Mouse (Mus musculus): ENCODE results near the gene Ncoa5. TPM values are rescaled to one million over a fixed set of nuclear protein-coding genes. Genes with fewer than 3 reads are reported as not detected.

Ncoa5 gene
- polyA plus RNA-seq (2012; rRNA removed) (11.7 and 13.5 TPM in 2 replicates), polyA plus RNA-seq (2014; fragmentation: Nextera tagmentation; extraction: Ambion mirVana) (11.6 TPM in 2 replicates)

DNA sequence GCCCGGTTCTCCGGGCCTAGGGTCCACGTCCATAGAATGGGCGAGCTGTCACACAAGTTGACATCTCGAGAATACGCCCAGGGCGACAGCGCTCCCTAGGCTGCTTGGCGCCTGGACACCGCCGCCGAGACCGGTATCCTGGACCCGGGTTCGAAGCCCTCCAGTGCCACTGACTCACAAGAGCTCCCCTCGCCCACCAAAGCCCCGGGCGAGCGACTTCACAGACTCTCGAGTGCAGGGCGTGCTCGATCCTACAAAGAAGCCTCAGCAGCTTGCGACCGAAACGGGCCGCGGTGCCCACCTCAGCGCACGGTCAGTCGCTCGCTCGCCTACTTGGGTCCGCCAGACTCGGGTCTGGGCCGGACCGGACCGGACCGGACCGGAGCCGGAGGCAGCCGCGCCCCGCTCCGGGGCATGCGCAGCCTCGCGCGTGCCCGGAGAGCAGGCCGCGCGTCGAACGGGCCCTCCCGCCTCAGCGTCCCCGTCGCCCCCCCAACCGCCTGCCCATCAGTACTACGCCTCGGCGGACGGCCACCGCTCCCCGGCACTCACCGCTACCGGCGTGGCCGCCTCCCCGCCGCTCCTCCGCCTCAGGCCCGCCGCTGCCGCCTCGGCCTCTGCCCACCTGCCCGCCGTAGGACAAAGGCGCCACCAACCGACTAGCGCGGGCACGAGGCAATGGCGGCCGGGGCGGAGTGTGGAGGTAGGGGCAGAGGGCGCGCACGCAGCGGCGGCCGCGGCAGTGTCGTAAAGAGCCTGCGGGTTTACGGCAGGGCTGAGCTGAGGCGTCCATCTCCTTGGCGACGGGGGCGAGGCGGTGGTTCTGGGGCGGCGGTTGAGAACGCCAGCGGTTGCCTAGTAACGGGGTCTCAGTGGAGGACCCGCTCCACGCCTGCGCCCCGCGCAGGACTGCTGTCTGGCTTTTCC lies at the start of gene Ncoa5:
TSS of gene Ncoa5 (minus strand) at position 737 of the 927 bp plus-strand sequence.
- no peaks in the 10 kb centered on the region for H3K9me3 ChIP-seq (ENCODE audit: control insufficient read depth, low read length)
- no peaks in the 10 kb centered on the region for H3K27me3 ChIP-seq (ENCODE audit: control insufficient read depth, insufficient read depth, low read length)
- H3K4me1 ChIP-seq (replicated peaks; ENCODE audit: control insufficient read depth in 2 of 2, insufficient read depth in 2 of 2, low read length in 1 of 2) = peaks cover 6 to 8% of the 10 kb centered on the region in 2 experiments; a peak in 3 of 4 replicates
- peak within 1 kb of the TSS; percentile 84 to 97 for H3K4me3 ChIP-seq (ENCODE audit: insufficient read depth in 1 of 2, low read depth in 2 of 2, low read length in 2 of 2)
- H3K36me3 ChIP-seq (replicated peaks; ENCODE audit: control insufficient read depth, insufficient read depth, low read depth) = no peaks in the 10 kb centered on the region
- H3K27ac ChIP-seq = no peak within 1 kb of the TSS
- no peak for TF ChIP-seq EP300 (IDR thresholded peaks at IDR 0.05; ENCODE audit: low read depth)
- 0 out of 2 replicates have a peak, but pooled peaks have one; percentile 22 for TF ChIP-seq CTCF (IDR thresholded peaks at IDR 0.05; ENCODE audit: low read depth)
- H3K9ac ChIP-seq (replicated peaks) = peak within 1 kb of the TSS; percentile 95
- DNase-seq (ENCODE audit: low read depth in 3 of 3, low spot score in 3 of 3) = peak; percentile 85 to 90 (median 86)
- under 1% methylated on average over 93 of the region's 111 CpGs for WGBS (ENCODE audit: insufficient replicate concordance)
- peak; percentile 95 for ATAC-seq (ENCODE audit: insufficient read depth)
- peak within 1 kb of the TSS; percentile 70 for H3K4me2 ChIP-seq (ENCODE audit: low read depth)

DNA sequence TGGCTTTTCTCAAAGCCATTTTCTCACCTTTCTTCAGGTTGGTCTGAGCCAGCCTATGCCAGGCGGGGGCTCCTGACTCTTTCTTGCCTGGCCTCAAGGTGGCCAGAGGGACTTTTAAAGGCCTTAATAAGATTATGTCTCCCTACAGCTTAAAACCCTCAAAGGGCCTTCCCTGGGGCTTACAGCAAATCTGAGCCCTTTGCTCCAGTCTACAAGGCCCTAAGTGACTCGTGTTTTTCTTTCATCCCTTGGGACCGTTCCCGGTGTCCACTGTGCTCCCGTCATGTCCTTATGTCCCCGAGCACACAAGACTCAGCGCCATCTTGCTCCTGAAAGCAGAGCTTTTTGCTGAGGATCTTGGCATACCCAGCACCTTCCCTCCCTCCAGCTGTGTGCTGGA lies 46.6 kb upstream of the Ncoa5 start:
- Histone ChIP-seq H3K27me3 (ENCODE audit: control insufficient read depth, insufficient read depth, low read length) (peaks cover 14% of the 10 kb centered on the region), H3K27ac (no peak overlapping the region), H3K4me3 (ENCODE audit: insufficient read depth in 1 of 2, low read depth in 2 of 2, low read length in 2 of 2) (no peak overlapping the region), H3K4me2 (ENCODE audit: low read depth) (no peak overlapping the region), H3K4me1 (replicated peaks; ENCODE audit: control insufficient read depth in 2 of 2, insufficient read depth in 2 of 2, low read length in 1 of 2) (no peaks in the 10 kb centered on the region), H3K36me3 (replicated peaks; ENCODE audit: control insufficient read depth, insufficient read depth, low read depth) (no peaks in the 10 kb centered on the region), H3K9ac (replicated peaks) (no peak overlapping the region), H3K9me3 (ENCODE audit: control insufficient read depth, low read length) (no peaks in the 10 kb centered on the region)
- no peak for TF ChIP-seq EP300 (IDR thresholded peaks at IDR 0.05; ENCODE audit: low read depth)
- no peak for TF ChIP-seq CTCF (IDR thresholded peaks at IDR 0.05; ENCODE audit: low read depth)
- WGBS (ENCODE audit: insufficient replicate concordance) = 21% methylated on average over 7 of the region's 7 CpGs
- ATAC-seq (ENCODE audit: insufficient read depth) (no peak), DNase-seq (ENCODE audit: low read depth in 3 of 3, low spot score in 3 of 3) (no peak)

GRCm38 (mm10) chr2:165080657-165081056 lies 46.0 kb upstream of the Ncoa5 start:
- H3K9ac ChIP-seq (replicated peaks) = no peak overlapping the region
- no peak overlapping the region for H3K4me3 ChIP-seq (ENCODE audit: insufficient read depth in 1 of 2, low read depth in 2 of 2, low read length in 2 of 2)
- peaks cover 14% of the 10 kb centered on the region for H3K27me3 ChIP-seq (ENCODE audit: control insufficient read depth, insufficient read depth, low read length)
- no peak for DNase-seq (ENCODE audit: low read depth in 3 of 3, low spot score in 3 of 3)
- WGBS (ENCODE audit: insufficient replicate concordance) = 17% methylated on average over 9 of the region's 9 CpGs
- no peaks in the 10 kb centered on the region for H3K4me1 ChIP-seq (replicated peaks; ENCODE audit: control insufficient read depth in 2 of 2, insufficient read depth in 2 of 2, low read length in 1 of 2)
- no peaks in the 10 kb centered on the region for H3K9me3 ChIP-seq (ENCODE audit: control insufficient read depth, low read length)
- no peak overlapping the region for H3K27ac ChIP-seq
- no peaks in the 10 kb centered on the region for H3K36me3 ChIP-seq (replicated peaks; ENCODE audit: control insufficient read depth, insufficient read depth, low read depth)
- no peak overlapping the region for H3K4me2 ChIP-seq (ENCODE audit: low read depth)
- no peak for TF ChIP-seq CTCF (IDR thresholded peaks at IDR 0.05; ENCODE audit: low read depth)
- no peak for TF ChIP-seq EP300 (IDR thresholded peaks at IDR 0.05; ENCODE audit: low read depth)
- no peak for ATAC-seq (ENCODE audit: insufficient read depth)

DNA sequence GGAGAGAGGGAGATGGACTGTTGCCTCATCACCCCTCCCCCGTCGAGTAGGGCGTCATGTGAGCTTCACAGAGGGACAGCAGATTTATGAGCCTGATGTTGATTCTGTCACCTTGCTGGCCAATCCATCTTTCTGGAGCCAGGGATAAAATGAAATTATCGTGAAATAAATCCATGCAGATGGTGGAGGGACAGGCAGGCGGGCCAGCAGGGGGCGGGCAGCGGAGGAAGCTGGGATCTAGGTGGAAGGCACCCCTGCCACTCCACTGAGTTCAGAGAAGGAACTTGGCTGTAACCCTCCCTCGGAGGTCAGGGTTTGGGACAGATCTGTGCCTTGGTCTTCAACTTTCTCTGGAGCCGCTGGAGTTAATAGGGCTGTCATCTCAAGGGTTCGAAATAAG lies 43.9 kb upstream of the Ncoa5 start:
- H3K9ac ChIP-seq (replicated peaks) = no peak overlapping the region
- H3K36me3 ChIP-seq (replicated peaks; ENCODE audit: control insufficient read depth, insufficient read depth, low read depth) = no peaks in the 10 kb centered on the region
- no peaks in the 10 kb centered on the region for H3K4me1 ChIP-seq (replicated peaks; ENCODE audit: control insufficient read depth in 2 of 2, insufficient read depth in 2 of 2, low read length in 1 of 2)
- H3K9me3 ChIP-seq (ENCODE audit: control insufficient read depth, low read length) = no peaks in the 10 kb centered on the region
- no peak overlapping the region for H3K4me3 ChIP-seq (ENCODE audit: insufficient read depth in 1 of 2, low read depth in 2 of 2, low read length in 2 of 2)
- no peak overlapping the region for H3K27ac ChIP-seq
- peaks cover 14% of the 10 kb centered on the region for H3K27me3 ChIP-seq (ENCODE audit: control insufficient read depth, insufficient read depth, low read length)
- no peak overlapping the region for H3K4me2 ChIP-seq (ENCODE audit: low read depth)
- no peak for ATAC-seq (ENCODE audit: insufficient read depth)
- DNase-seq (ENCODE audit: low read depth in 3 of 3, low spot score in 3 of 3) = no peak
- 27% methylated on average over 10 of the region's 10 CpGs for WGBS (ENCODE audit: insufficient replicate concordance)
- TF ChIP-seq EP300 (IDR thresholded peaks at IDR 0.05; ENCODE audit: low read depth) (no peak), CTCF (IDR thresholded peaks at IDR 0.05; ENCODE audit: low read depth) (peak; percentile 39)

- Histone ChIP-seq H3K27me3 (ENCODE audit: control insufficient read depth, insufficient read depth, low read length) (peaks cover 14% of the 10 kb centered on the region), H3K9ac (replicated peaks) (no peak overlapping the region)
- TF ChIP-seq EP300 (IDR thresholded peaks at IDR 0.05; ENCODE audit: low read depth) (no peak), CTCF (IDR thresholded peaks at IDR 0.05; ENCODE audit: low read depth) (no peak)
Measured at GRCm38 (mm10) chr2:165078045-165078444, 43.4 kb upstream of the Ncoa5 start.

More at GRCm38 (mm10) chr2:165078045-165078444, 43.4 kb upstream of the Ncoa5 start:
- WGBS (ENCODE audit: insufficient replicate concordance) = 42% methylated on average over 8 of the region's 8 CpGs
- H3K4me3 ChIP-seq (ENCODE audit: insufficient read depth in 1 of 2, low read depth in 2 of 2, low read length in 2 of 2) = no peak overlapping the region
- ATAC-seq (ENCODE audit: insufficient read depth) (no peak), DNase-seq (ENCODE audit: low read depth in 3 of 3, low spot score in 3 of 3) (no peak)
- H3K9me3 ChIP-seq (ENCODE audit: control insufficient read depth, low read length) = no peaks in the 10 kb centered on the region
- no peaks in the 10 kb centered on the region for H3K4me1 ChIP-seq (replicated peaks; ENCODE audit: control insufficient read depth in 2 of 2, insufficient read depth in 2 of 2, low read length in 1 of 2)
- H3K4me2 ChIP-seq (ENCODE audit: low read depth) = no peak overlapping the region
- H3K27ac ChIP-seq = no peak overlapping the region
- no peaks in the 10 kb centered on the region for H3K36me3 ChIP-seq (replicated peaks; ENCODE audit: control insufficient read depth, insufficient read depth, low read depth)
